Mouse (Mus musculus): ENCODE measurements at regions not wholly inside any gene's neighbourhood (a gene's known extent, or its start where the extent isn't known, plus 50 kb on each side); places are given as distances from the start of the nearest gene placed in this dataset.

- Histone ChIP-seq H3K27me3 (ENCODE audit: control insufficient read depth, insufficient read depth, low read length) (no peaks in the 10 kb centered on the region), H3K4me1 (ENCODE audit: control insufficient read depth, insufficient read depth, low read length) (no peaks in the 10 kb centered on the region), H3K27ac (ENCODE audit: insufficient read depth, low read length) (no peak overlapping the region), H3K4me3 (replicated peaks; ENCODE audit: insufficient read depth, low read depth, low read length) (no peak overlapping the region)
- TF ChIP-seq CTCF (IDR thresholded peaks at IDR 0.05; ENCODE audit: borderline replicate concordance, insufficient read depth, low read depth, low read length) (no peak), POLR2A (IDR thresholded peaks at IDR 0.05; ENCODE audit: borderline replicate concordance, insufficient read depth, low read length) (no peak)
- DNase-seq: no peak
- 95% methylated on average over 4 of the region's 4 CpGs for WGBS
These were observed 323.6 kb downstream of the 1810013L24Rik start for GRCm38 (mm10) chr16:9153501-9153900.

GRCm38 (mm10) chr16:9165763-9166310 is 335.9 kb downstream of the 1810013L24Rik start:
- no peak for DNase-seq
- TF ChIP-seq POLR2A (IDR thresholded peaks at IDR 0.05; ENCODE audit: borderline replicate concordance, insufficient read depth, low read length) (no peak), CTCF (IDR thresholded peaks at IDR 0.05; ENCODE audit: borderline replicate concordance, insufficient read depth, low read depth, low read length) (no peak)
- Histone ChIP-seq H3K4me3 (replicated peaks; ENCODE audit: insufficient read depth, low read depth, low read length) (no peak overlapping the region), H3K4me1 (ENCODE audit: control insufficient read depth, insufficient read depth, low read length) (no peaks in the 10 kb centered on the region), H3K27ac (ENCODE audit: insufficient read depth, low read length) (no peak overlapping the region), H3K27me3 (ENCODE audit: control insufficient read depth, insufficient read depth, low read length) (no peaks in the 10 kb centered on the region)
- WGBS: 32% methylated on average over 8 of the region's 8 CpGs

GRCm38 (mm10) chr16:9176402-9176801 is 346.5 kb downstream of the 1810013L24Rik start:
- H3K4me3 ChIP-seq (replicated peaks; ENCODE audit: insufficient read depth, low read depth, low read length): no peak overlapping the region
- TF ChIP-seq CTCF (IDR thresholded peaks at IDR 0.05; ENCODE audit: borderline replicate concordance, insufficient read depth, low read depth, low read length): no peak
- no peak for TF ChIP-seq POLR2A (IDR thresholded peaks at IDR 0.05; ENCODE audit: borderline replicate concordance, insufficient read depth, low read length)
- H3K4me1 ChIP-seq (ENCODE audit: control insufficient read depth, insufficient read depth, low read length): no peaks in the 10 kb centered on the region
- no peak overlapping the region for H3K27ac ChIP-seq (ENCODE audit: insufficient read depth, low read length)
- 91% methylated on average over 3 of the region's 3 CpGs for WGBS
- DNase-seq: no peak
- H3K27me3 ChIP-seq (ENCODE audit: control insufficient read depth, insufficient read depth, low read length): no peaks in the 10 kb centered on the region

DNA sequence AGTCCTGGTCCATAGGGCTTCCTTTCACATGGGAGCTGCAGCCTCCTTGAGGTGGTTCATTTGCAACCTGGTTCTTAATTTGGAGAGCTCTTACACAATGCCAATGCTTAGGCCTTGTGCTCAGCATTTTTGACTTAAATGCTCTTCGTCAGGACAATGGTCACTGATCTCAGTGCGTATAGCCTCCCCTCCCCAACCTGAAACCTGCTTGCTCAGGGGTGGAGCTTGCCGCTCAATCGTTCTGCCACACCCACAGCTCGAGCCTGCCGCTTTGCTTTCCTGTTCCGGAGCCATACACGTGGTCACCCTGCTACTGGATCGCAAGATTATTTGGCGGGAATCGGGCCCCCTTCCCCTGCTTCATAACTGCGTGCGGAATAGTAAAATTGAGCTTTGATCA is 365.9 kb downstream of the 1810013L24Rik start:
- no peaks in the 10 kb centered on the region for H3K27me3 ChIP-seq (ENCODE audit: control insufficient read depth, insufficient read depth, low read length)
- 70% methylated on average over 13 of the region's 13 CpGs for WGBS
- TF ChIP-seq POLR2A (IDR thresholded peaks at IDR 0.05; ENCODE audit: borderline replicate concordance, insufficient read depth, low read length): no peak
- no peaks in the 10 kb centered on the region for H3K4me1 ChIP-seq (ENCODE audit: control insufficient read depth, insufficient read depth, low read length)
- no peak for DNase-seq
- H3K27ac ChIP-seq (ENCODE audit: insufficient read depth, low read length): no peak overlapping the region
- H3K4me3 ChIP-seq (replicated peaks; ENCODE audit: insufficient read depth, low read depth, low read length): no peak overlapping the region

DNA sequence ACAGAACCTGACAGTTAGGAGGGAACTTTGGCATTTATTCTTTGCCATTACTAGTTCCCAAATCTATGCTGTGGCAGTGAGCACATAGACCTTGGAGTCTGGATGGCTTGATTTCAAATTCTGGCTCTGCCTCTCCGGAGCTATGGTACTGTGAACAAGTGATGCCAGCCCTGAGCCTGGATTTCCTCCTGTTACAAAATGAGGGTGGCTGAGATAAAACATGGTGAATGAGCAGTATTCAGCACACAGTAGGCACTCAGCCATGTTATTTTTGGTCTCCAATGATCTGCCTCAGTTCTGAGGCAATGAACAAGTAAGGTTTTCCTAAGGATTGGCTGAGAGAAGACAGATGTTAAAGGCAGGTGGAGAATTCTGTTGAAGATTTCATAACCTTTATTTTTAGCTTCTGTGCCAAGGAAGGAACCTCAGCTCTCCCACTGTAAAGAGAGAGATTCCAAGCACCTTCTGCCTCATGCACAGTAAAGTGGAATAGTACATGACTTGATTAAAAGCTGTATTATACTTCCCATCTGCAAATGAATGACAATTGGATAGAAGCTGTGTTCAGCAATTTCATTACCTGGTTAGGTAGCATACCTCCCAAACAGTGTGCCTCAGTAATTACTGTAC is 369.1 kb downstream of the 1810013L24Rik start:
- H3K27me3 ChIP-seq (ENCODE audit: control insufficient read depth, insufficient read depth, low read length): no peaks in the 10 kb centered on the region
- H3K27ac ChIP-seq (ENCODE audit: insufficient read depth, low read length): no peak overlapping the region
- DNase-seq: no peak
- H3K4me3 ChIP-seq (replicated peaks; ENCODE audit: insufficient read depth, low read depth, low read length): no peak overlapping the region
- WGBS: 31% methylated on average over 1 of the region's 1 CpGs
- H3K4me1 ChIP-seq (ENCODE audit: control insufficient read depth, insufficient read depth, low read length): no peaks in the 10 kb centered on the region
- TF ChIP-seq CTCF (IDR thresholded peaks at IDR 0.05; ENCODE audit: borderline replicate concordance, insufficient read depth, low read depth, low read length) (no peak), POLR2A (IDR thresholded peaks at IDR 0.05; ENCODE audit: borderline replicate concordance, insufficient read depth, low read length) (no peak)

- TF ChIP-seq POLR2A (IDR thresholded peaks at IDR 0.05; ENCODE audit: borderline replicate concordance, insufficient read depth, low read length) (no peak), CTCF (IDR thresholded peaks at IDR 0.05; ENCODE audit: borderline replicate concordance, insufficient read depth, low read depth, low read length) (no peak)
- no peak for DNase-seq
- Histone ChIP-seq H3K27me3 (ENCODE audit: control insufficient read depth, insufficient read depth, low read length) (no peaks in the 10 kb centered on the region), H3K27ac (ENCODE audit: insufficient read depth, low read length) (no peak overlapping the region), H3K4me1 (ENCODE audit: control insufficient read depth, insufficient read depth, low read length) (no peaks in the 10 kb centered on the region), H3K4me3 (replicated peaks; ENCODE audit: insufficient read depth, low read depth, low read length) (no peak overlapping the region)
- 93% methylated on average over 4 of the region's 4 CpGs for WGBS
These were observed 378.7 kb downstream of the 1810013L24Rik start for GRCm38 (mm10) chr16:9208602-9209001.

GRCm38 (mm10) chr16:9211485-9211884 is 381.6 kb downstream of the 1810013L24Rik start:
- TF ChIP-seq CTCF (IDR thresholded peaks at IDR 0.05; ENCODE audit: borderline replicate concordance, insufficient read depth, low read depth, low read length): no peak
- TF ChIP-seq POLR2A (IDR thresholded peaks at IDR 0.05; ENCODE audit: borderline replicate concordance, insufficient read depth, low read length): no peak
- Histone ChIP-seq H3K4me1 (ENCODE audit: control insufficient read depth, insufficient read depth, low read length) (no peaks in the 10 kb centered on the region), H3K27ac (ENCODE audit: insufficient read depth, low read length) (no peak overlapping the region), H3K27me3 (ENCODE audit: control insufficient read depth, insufficient read depth, low read length) (no peaks in the 10 kb centered on the region), H3K4me3 (replicated peaks; ENCODE audit: insufficient read depth, low read depth, low read length) (no peak overlapping the region)
- 57% methylated on average over 6 of the region's 6 CpGs for WGBS
- DNase-seq: no peak

- no peaks in the 10 kb centered on the region for H3K27me3 ChIP-seq (ENCODE audit: control insufficient read depth, insufficient read depth, low read length)
- no peak for DNase-seq
- no peak for TF ChIP-seq CTCF (IDR thresholded peaks at IDR 0.05; ENCODE audit: borderline replicate concordance, insufficient read depth, low read depth, low read length)
- TF ChIP-seq POLR2A (IDR thresholded peaks at IDR 0.05; ENCODE audit: borderline replicate concordance, insufficient read depth, low read length): no peak
- no peak overlapping the region for H3K4me3 ChIP-seq (replicated peaks; ENCODE audit: insufficient read depth, low read depth, low read length)
- no peak overlapping the region for H3K27ac ChIP-seq (ENCODE audit: insufficient read depth, low read length)
- no peaks in the 10 kb centered on the region for H3K4me1 ChIP-seq (ENCODE audit: control insufficient read depth, insufficient read depth, low read length)
- 80% methylated on average over 1 of the region's 1 CpGs for WGBS
These were observed 385.2 kb downstream of the 1810013L24Rik start for GRCm38 (mm10) chr16:9215131-9215530.
